Mouse (Mus musculus) hindbrain, postnatal 0 days (tissue): ENCODE results near the gene Cct7. TPM values are rescaled to one million over a fixed set of nuclear protein-coding genes. Genes with fewer than 3 reads are reported as not detected.
"Not testable (repeated sequence)": the region's sequence is repeated elsewhere in the genome, so short reads cannot be mapped to it uniquely, and the experiment has no call there.

ENCODE experiments used
- ATAC-seq: fragments of 200-750 bp; cut with Nextera tagmentation; 2 replicates; pipeline ENCODE4 v1.8.0; 2017; ENCODE audit warnings: mild to moderate bottlenecking, moderate TSS enrichment, moderate library complexity
- DNase-seq: peaks from one replicate; pipeline ENCODE4 v3.0.0-alpha.2; 2015; ENCODE audit warnings: low spot score
- H3K27ac ChIP-seq: fragments of 300-500 bp; sonication (generic); 2 replicates; pipeline ENCODE4 v1.5.1; 2014; ENCODE audit warnings: mild to moderate bottlenecking
- H3K27me3 ChIP-seq: fragments of 300-500 bp; sonication (generic); 2 replicates; pipeline ENCODE4 v1.6.1; 2014; ENCODE audit warnings: low read length, mixed read lengths; ENCODE audit not compliant: insufficient read depth
- H3K36me3 ChIP-seq: fragments of 300-500 bp; sonication (generic); 2 replicates; pipeline ENCODE4 v1.6.1; 2014; ENCODE audit warnings: low read length, mixed read lengths; ENCODE audit not compliant: insufficient read depth
- H3K4me1 ChIP-seq: fragments of 300-500 bp; sonication (generic); 2 replicates; pipeline ENCODE4 v1.6.1; 2014; ENCODE audit warnings: antibody characterized with exemption, low read length, mixed read lengths; ENCODE audit not compliant: insufficient read depth
- H3K4me2 ChIP-seq: fragments of 300-500 bp; sonication (generic); 2 replicates; pipeline ENCODE4 v1.6.1; 2014; ENCODE audit warnings: low read depth, mild to moderate bottlenecking, low read length, moderate library complexity, mixed read lengths
- H3K4me3 ChIP-seq: fragments of 300-500 bp; sonication (generic); 2 replicates; pipeline ENCODE4 v1.5.1; 2014; ENCODE audit warnings: low read length
- H3K9ac ChIP-seq: fragments of 300-500 bp; sonication (generic); replicated peaks from 2 replicates; pipeline ENCODE4 v1.6.1; 2014; ENCODE audit warnings: mild to moderate bottlenecking, low read length, moderate library complexity, mixed read lengths
- H3K9me3 ChIP-seq: fragments of 300-500 bp; sonication (generic); 2 replicates; pipeline ENCODE4 v1.6.1; 2016; ENCODE audit warnings: low read length, mixed read lengths
- CTCF ChIP-seq: IDR thresholded peaks from 2 replicates; pipeline ENCODE4 v1.5.1; 2016; ENCODE audit warnings: antibody characterized with exemption, control low read depth, low read depth
- WGBS: fragments of 180-500 bp; shearing (Covaris S2); extraction: QIAGEN DNeasy Blood & Tissue Kit; methylation state at CpG from one replicate; pipeline ENCODE4 v1.1.7; 2014; 5-methylcytosine and 5-hydroxymethylcytosine counted together
- polyA plus RNA-seq: library from polyadenylated mRNA; unstranded; fragments of >200 nt; fragmentation: Nextera tagmentation; extraction: Ambion mirVana; gene quantifications from 2 replicates; pipeline ENCODE4 v1.2.1, GENCODE M21; 2015
- total RNA-seq: library from RNA; depleted of rRNA; stranded (reverse); fragments of >200 nt; gene quantifications from 2 replicates; pipeline ENCODE4 v1.2.3, GENCODE M21; 2014

The Cct7 gene
- total and polyA plus RNA-seq, 2 experiments from 2014 or later = 169 to 487 TPM

DNA sequence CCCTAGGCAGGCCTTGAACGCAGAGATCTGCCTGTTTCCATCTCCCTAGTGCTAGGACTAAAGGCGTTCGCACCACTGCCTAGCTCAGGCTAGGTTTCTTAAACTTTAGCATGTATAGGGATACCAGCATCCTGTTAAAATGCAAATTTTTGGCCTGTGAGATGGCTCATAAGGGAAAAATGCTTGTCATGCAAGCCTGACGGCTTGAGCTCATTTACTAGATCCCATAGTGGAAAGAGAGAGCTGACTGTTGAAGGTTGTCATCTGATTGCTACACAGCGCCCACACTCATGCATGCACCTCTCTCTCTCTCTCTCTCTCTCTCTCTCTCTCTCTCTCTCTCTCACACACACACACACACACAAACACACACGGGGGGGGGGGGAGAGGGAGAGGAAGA is 14.7 kb upstream of the Cct7 start:
- DNase-seq = no peak
- no peak overlapping the region for H3K9ac ChIP-seq
- WGBS = 82% methylated on average over 5 of the region's 6 CpGs
- H3K27me3 ChIP-seq = no peaks in the 10 kb centered on the region
- H3K4me2 ChIP-seq = no peak overlapping the region
- TF ChIP-seq CTCF = no peak
- no peaks in the 10 kb centered on the region for H3K9me3 ChIP-seq
- H3K4me1 ChIP-seq = peaks cover 8% of the 10 kb centered on the region; the same call in 1 of the 2 replicates
- no peak for ATAC-seq
- H3K36me3 ChIP-seq = peaks cover 14% of the 10 kb centered on the region; the same call in 1 of the 2 replicates
- H3K27ac ChIP-seq = no peak overlapping the region
- no peak overlapping the region for H3K4me3 ChIP-seq

DNA sequence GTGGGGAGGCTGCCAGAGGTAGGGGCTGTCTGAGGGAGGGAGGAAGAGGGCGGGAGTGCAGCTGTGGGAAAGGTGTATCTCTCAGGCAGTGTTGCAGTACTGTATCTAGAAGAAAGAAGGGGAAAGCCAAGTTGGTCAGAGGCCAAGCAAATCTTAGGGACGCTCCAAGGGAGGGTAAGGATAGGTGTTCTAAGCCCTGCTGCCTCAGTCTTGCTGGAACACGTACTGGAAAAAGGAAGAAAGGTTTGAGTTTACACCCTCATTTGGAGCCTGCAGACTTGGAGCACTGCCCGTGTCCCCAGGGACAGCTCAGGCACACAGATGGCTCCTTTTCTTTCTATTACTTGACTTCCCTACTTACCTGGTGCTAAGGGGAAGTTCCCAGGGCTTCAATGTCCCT is 10.2 kb upstream of the Cct7 start:
- no peak overlapping the region for H3K9ac ChIP-seq
- H3K27ac ChIP-seq = no peak overlapping the region
- no peak overlapping the region for H3K4me2 ChIP-seq
- no peak for TF ChIP-seq CTCF
- H3K9me3 ChIP-seq = no peaks in the 10 kb centered on the region
- H3K27me3 ChIP-seq = no peaks in the 10 kb centered on the region
- no peak overlapping the region for H3K4me3 ChIP-seq
- ATAC-seq (no peak), DNase-seq (no peak)
- no peaks in the 10 kb centered on the region for H3K4me1 ChIP-seq
- 90% methylated on average over 4 of the region's 4 CpGs for WGBS
- peaks cover 30% of the 10 kb centered on the region for H3K36me3 ChIP-seq

DNA sequence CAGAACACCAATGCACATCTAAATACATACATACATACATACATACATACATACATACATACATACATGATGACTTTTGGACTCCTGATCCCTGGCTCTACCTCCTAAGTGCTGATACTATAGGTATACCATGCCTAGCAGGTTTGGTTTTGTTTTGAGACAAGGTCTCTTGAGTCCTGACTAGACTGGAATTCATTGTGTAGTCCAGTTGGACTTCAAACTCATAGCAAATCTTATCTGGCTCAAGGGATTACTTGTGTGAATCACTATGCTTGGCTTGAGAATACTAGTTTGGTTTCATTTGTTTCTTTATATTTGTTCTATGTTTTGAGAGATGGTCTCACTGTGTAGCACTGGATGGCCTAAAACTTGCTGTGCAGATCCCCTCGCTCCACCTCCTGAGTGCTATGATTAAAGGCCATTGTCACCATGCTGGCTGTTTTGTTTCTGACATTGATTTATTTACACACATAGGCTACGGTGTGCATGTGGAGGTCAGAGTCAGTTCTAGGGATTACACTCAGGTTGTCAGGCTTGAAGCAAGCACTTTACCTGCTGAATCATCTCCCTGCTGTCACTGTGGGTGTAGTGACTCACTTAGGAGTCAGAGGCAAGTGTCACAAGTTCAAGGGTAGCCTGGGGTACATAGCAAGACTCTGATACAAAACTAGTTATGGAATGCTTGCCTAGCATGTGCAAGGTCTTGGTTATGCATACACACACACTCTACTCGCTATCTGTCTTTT is 7.7 kb upstream of the Cct7 start:
- Histone ChIP-seq H3K27me3 (no peaks in the 10 kb centered on the region), H3K4me3 (no peak overlapping the region), H3K27ac (no peak overlapping the region), H3K4me2 (no peak overlapping the region), H3K9me3 (no peaks in the 10 kb centered on the region), H3K36me3 (peaks cover 30% of the 10 kb centered on the region), H3K4me1 (no peaks in the 10 kb centered on the region), H3K9ac (no peak overlapping the region)
- no peak for ATAC-seq
- 81% methylated on average over 3 of the region's 3 CpGs for WGBS
- DNase-seq = no peak
- no peak for TF ChIP-seq CTCF

DNA sequence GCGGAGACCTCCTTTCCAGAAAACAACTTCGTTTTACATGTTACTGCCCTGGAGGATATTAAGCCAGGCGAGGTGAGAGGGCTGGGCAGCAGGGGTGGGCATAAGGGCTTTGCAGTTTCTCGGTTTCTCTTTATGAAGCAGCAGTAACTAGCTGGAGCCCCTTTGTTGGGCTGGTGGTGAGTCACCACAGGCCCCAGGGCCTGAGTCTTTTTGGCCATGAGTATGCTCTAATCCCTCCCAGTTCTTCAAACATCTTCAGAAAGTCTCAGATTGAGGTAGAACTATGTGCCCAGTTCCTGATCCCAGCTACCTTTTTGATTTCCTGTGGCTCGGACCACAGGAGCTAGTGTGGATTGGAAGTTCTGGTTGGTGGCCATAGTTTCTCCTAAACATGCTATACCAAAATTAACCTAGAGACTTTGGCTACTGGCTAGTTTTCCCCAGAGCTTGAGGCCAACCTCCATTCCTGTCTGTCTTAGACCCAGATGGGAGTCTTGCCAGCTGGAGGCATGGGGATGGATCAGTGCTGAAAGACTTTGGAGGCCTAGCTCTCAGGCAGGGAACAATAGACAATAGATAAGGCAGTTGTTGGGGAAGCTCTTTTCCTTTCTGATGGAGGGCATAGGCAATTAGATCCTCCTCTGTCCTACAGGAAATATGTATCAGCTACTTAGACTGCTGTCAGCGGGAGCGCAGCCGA is 6.9 kb upstream of the Cct7 start:
- Histone ChIP-seq H3K36me3 (peaks cover 27% of the 10 kb centered on the region), H3K4me2 (no peak overlapping the region), H3K27me3 (no peaks in the 10 kb centered on the region), H3K9me3 (no peaks in the 10 kb centered on the region), H3K4me1 (no peaks in the 10 kb centered on the region), H3K27ac (no peak overlapping the region), H3K4me3 (no peak overlapping the region), H3K9ac (no peak overlapping the region)
- no peak for TF ChIP-seq CTCF
- no peak for ATAC-seq
- 92% methylated on average over 8 of the region's 8 CpGs for WGBS
- no peak for DNase-seq

DNA sequence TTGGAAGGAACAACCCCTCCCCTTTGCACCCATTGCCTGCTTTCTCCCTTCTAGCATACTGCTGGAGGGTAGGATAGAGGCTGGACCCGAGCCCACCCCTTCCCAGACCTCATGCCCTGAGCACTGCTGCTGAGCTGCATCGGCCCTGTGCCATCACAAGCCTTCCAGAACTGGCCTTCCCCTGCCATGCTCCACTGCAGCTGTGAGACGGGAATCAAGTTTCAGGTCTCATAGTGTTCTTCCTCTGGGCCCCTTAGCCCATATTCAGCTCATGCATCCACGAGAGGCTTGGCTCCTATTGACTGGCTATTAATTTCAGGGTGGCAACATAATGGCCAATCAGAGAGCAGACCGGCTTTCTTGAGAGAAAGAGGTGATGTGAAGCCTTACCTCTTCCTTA is 6.0 kb upstream of the Cct7 start:
- Histone ChIP-seq H3K4me1 (no peaks in the 10 kb centered on the region), H3K27me3 (no peaks in the 10 kb centered on the region), H3K4me2 (no peak overlapping the region), H3K9me3 (no peaks in the 10 kb centered on the region), H3K4me3 (no peak overlapping the region), H3K36me3 (peaks cover 22% of the 10 kb centered on the region), H3K27ac (no peak overlapping the region), H3K9ac (no peak overlapping the region)
- no peak for DNase-seq
- WGBS = 76% methylated on average over 5 of the region's 5 CpGs
- ATAC-seq = no peak
- TF ChIP-seq CTCF = no peak

DNA sequence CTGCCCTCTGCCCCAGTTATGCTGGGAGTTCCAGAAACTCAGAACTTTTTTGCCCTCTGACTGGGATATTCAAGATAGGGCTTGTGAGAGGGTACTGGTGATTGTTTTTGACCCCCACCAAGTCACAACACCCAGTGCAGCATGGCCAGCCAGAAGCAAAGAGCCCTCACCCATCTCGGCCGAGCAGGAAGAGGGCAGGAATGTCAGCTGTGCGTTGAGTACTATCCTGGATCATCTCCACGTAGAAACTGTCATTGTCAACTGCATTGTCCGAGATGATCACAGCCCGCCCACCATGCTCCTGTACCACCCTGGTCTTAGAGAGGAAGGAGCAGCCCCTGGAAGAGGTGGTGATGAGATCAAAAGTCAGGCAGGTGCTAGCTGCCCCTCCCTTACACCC is 4.0 kb upstream of the Cct7 start:
- no peaks in the 10 kb centered on the region for H3K27me3 ChIP-seq
- H3K36me3 ChIP-seq = peaks cover 13% of the 10 kb centered on the region
- ATAC-seq = no peak
- H3K4me1 ChIP-seq = no peaks in the 10 kb centered on the region
- no peak for DNase-seq
- no peaks in the 10 kb centered on the region for H3K9me3 ChIP-seq
- H3K27ac ChIP-seq = no peak overlapping the region
- TF ChIP-seq CTCF = no peak
- H3K4me2 ChIP-seq = no peak overlapping the region
- H3K4me3 ChIP-seq = no peak overlapping the region
- H3K9ac ChIP-seq = no peak overlapping the region
- 88% methylated on average over 6 of the region's 6 CpGs for WGBS

DNA sequence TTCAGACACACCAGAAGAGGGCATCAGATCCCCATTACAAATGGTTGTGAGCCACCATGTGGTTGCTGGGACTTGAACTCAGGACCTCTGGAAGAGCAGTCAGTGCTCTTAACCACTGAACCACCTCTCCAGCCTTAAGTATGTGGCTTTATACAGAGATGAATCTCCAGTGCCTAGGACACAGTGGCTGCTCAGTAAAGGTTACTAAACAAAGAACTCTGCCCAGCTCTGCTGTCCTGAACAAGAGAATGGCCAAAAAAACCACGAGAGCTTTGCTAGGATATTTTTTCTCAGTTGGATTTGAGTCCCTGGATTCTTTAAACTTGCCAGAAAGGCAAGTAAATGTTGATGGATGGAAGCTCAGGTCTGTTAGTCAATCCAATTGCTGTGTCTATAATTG is 1.2 kb upstream of the Cct7 start:
- not testable (repeated sequence) for H3K9me3 ChIP-seq, ATAC-seq, H3K27ac ChIP-seq, H3K36me3 ChIP-seq, DNase-seq, H3K4me3 ChIP-seq, H3K27me3 ChIP-seq
- peaks cover 12% of the 10 kb centered on the region for H3K4me1 ChIP-seq
- peak overlapping the region; percentile 86 for H3K4me2 ChIP-seq
- H3K9ac ChIP-seq = peak overlapping the region; percentile 57; the same call in 1 of the 2 replicates
- WGBS = 53% methylated on average over 1 of the region's 1 CpGs
